24 mouse cellular contexts compared by ENCODE assay signal in the genomic region with DNA sequence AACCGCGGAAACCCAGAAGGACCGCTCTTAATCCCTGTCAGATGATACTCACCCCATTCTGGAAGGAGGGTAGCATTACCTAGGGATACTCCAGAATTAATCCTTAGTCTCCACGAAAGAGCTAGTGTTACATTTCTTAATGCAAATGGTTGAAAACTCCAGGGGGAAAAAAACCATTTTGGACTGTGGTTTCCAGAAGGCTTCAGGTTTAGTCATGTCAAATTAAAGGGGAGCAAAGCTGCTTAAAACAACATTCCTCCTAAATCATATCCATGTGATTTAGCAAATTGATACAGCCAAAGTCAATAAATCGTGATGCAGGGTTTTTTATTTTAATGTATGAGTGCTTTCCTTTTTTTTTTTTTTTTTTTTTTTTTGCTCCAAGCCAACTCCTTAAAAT. TPM values are rescaled to one million over a fixed set of nuclear protein-coding genes. Genes with fewer than 3 reads are reported as not detected.
"Had no signal": no experiment of that assay in that cellular context is flagged by ENCODE, and none has a peak within 500 bp of the region (broad histone marks: within the 10 kb centered on the region; RNA-seq: fewer than 3 reads in every experiment).

No protein-coding gene starts in this region.

- H3K27me3 ChIP-seq: liver, embryonic 12.5 days; liver, embryonic 15.5 days; lung, embryonic 15.5 days; midbrain, embryonic 15.5 days; neural tube, embryonic 13.5 days had no signal

- H3K4me2 ChIP-seq: limb, embryonic 12.5 days; liver, embryonic 12.5 days; liver, embryonic 15.5 days; lung, embryonic 15.5 days; midbrain, embryonic 15.5 days; neural tube, embryonic 13.5 days had no signal

- H3K9me3 ChIP-seq: limb, embryonic 12.5 days; liver, embryonic 12.5 days; liver, embryonic 15.5 days; lung, embryonic 15.5 days; midbrain, embryonic 15.5 days; neural tube, embryonic 13.5 days had no signal

- DNase-seq: kidney, adult 2 months; kidney, postnatal 25 days; layer of hippocampus, adult 9-11 months; layer of hippocampus, postnatal 36 days; liver; lung, adult 18-20 months; lung, postnatal 10 days; lung, postnatal 4 days; retina, postnatal 1 day; thymus, adult 18-20 months; thymus, postnatal 36 days had no signal

- H3K9ac ChIP-seq: limb, embryonic 12.5 days; liver, embryonic 12.5 days; liver, embryonic 15.5 days; lung, embryonic 15.5 days; midbrain, embryonic 15.5 days; neural tube, embryonic 13.5 days had no signal

- ATAC-seq: intestine, postnatal 0 days; liver, embryonic 12.5 days; midbrain, embryonic 15.5 days had no signal

- H3K4me1 ChIP-seq: liver, embryonic 12.5 days; liver, embryonic 15.5 days; lung, embryonic 15.5 days had no signal

- H3K36me3 ChIP-seq: limb, embryonic 12.5 days; liver, embryonic 12.5 days; liver, embryonic 15.5 days; lung, embryonic 15.5 days; midbrain, embryonic 15.5 days; neural tube, embryonic 13.5 days had no signal

- H3K4me3 ChIP-seq: layer of hippocampus, adult 2 months; left cerebral cortex, adult 2 months; limb, embryonic 12.5 days; liver, embryonic 12.5 days; liver, embryonic 15.5 days; lung, embryonic 15.5 days; midbrain, embryonic 15.5 days; neural tube, embryonic 13.5 days had no signal

- H3K27ac ChIP-seq: kidney, postnatal 0 days; layer of hippocampus, adult 2 months; left cerebral cortex, adult 2 months; limb, embryonic 12.5 days; liver, embryonic 12.5 days; liver, embryonic 15.5 days; lung, embryonic 15.5 days; neural tube, embryonic 13.5 days had no signal

RNA-seq across cellular contexts. Expression of gene Efna5, which starts 35.5 kb away (rescaled TPM):
- total RNA-seq: megakaryocyte progenitor cell, adult 5-6 weeks; megakaryocyte-erythroid progenitor cell, adult 5-6 weeks; neutrophil, adult 5-6 weeks had no signal
